Mouse (Mus musculus): ENCODE measurements around the gene Hhipl1.

DNA sequence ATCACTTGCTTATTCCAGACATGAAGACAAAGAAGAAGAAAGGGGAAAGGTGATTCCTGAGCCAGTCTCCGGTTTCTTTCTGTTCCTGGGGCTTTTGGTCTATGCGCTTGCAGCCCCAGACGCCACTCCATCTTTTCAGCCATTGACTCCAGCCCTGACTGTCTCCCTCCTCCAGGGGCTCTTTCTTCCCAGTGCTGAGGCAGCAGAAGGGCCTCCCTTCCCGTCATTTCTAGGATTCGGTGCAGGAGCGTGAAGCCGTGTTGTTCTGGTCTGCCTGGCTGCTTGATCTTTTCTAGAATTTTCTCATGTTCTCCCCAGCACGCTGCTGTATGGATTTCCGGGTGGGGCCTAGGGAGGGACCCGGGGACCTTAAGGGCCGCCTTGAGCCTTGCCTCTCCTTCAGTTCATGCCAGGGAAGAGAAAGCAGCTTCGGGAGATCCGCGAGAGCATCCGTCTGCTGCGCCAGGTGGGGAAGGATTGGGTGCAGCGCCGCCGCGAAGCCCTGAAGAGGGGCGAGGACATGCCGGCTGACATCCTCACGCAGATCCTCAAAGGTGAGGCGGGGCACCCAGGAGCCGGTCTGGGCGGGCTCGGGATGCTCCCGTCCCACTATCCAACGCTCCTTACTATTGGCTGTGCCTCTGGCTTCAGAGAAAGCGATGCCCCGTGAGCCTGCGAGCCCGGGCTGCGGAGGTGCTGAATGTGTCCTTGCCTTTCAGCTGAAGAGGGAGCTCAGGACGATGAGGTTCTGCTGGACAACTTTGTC, 46.5 kb downstream of the Hhipl1 start:
- TF ChIP-seq CTCF (IDR thresholded peaks at IDR 0.05; ENCODE audit: low read depth) (no peak), EP300 (optimal IDR thresholded peaks at IDR 0.05) (no peak)
